Mouse (Mus musculus) heart, embryonic 10.5 days (tissue): ENCODE data around the gene C2cd4a. TPM values are rescaled to one million over a fixed set of nuclear protein-coding genes. Genes with fewer than 3 reads are reported as not detected.

Experiments used
- DNase-seq: peaks from one replicate; pipeline ENCODE4 v3.0.0-alpha.2; 2017; ENCODE audit warnings: low spot score
- H3K27ac ChIP-seq: fragments of 300-500 bp; sonication (generic); 2 replicates; pipeline ENCODE4 v1.5.1; 2016; ENCODE audit warnings: mild to moderate bottlenecking
- H3K27me3 ChIP-seq: fragments of 300-500 bp; sonication (generic); 2 replicates; pipeline ENCODE4 v1.6.1; 2016; ENCODE audit warnings: mild to moderate bottlenecking; ENCODE audit not compliant: poor library complexity, insufficient read depth, severe bottlenecking
- H3K36me3 ChIP-seq: fragments of 300-500 bp; sonication (generic); 2 replicates; pipeline ENCODE4 v1.6.1; 2016; ENCODE audit warnings: mild to moderate bottlenecking, moderate library complexity
- H3K4me1 ChIP-seq: fragments of 300-500 bp; sonication (generic); 2 replicates; pipeline ENCODE4 v1.6.1; 2016; ENCODE audit warnings: mild to moderate bottlenecking
- H3K4me3 ChIP-seq: fragments of 300-500 bp; sonication (generic); 2 replicates; pipeline ENCODE4 v1.5.1; 2016; ENCODE audit warnings: mild to moderate bottlenecking, moderate library complexity
- H3K9me3 ChIP-seq: fragments of 300-500 bp; sonication (generic); 2 replicates; pipeline ENCODE4 v1.6.1; 2016; ENCODE audit warnings: mild to moderate bottlenecking, moderate library complexity
- WGBS: fragments of 180-500 bp; shearing (Covaris S2); methylation state at CpG from one replicate; pipeline ENCODE4 v1.1.7; 2016; 5-methylcytosine and 5-hydroxymethylcytosine counted together
- polyA plus RNA-seq: library from polyadenylated mRNA; unstranded; fragments of >200 nt; fragmentation: Nextera tagmentation; extraction: Ambion mirVana; gene quantifications from 2 replicates; pipeline ENCODE4 v1.2.1, GENCODE M21; 2016

Gene C2cd4a
- polyA plus RNA-seq, 1 experiment from 2014 or later: 0.65 TPM

DNA sequence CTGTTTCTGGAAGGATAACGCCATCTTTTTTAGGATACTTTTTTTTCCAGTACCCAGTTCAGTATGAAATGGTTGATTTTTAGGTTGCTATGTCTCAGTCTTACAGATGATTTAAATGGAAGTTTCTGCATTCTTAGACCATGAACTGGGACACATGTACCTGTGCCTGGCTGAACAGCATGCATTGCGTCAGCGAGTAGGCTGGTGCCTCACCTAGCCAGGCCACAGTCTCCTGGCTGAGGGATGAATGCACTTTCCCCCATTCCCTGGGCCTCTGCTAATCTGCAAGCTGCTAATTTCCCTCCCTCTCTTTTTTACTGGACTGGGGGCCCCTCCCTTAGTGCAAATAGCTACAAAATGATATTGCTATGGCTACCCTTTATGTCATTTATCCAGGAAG is 17.7 kb upstream of the C2cd4a start:
- 95% methylated on average over 3 of the region's 3 CpGs for WGBS
- no peak for DNase-seq
- no peaks in the 10 kb centered on the region for H3K9me3 ChIP-seq

DNA sequence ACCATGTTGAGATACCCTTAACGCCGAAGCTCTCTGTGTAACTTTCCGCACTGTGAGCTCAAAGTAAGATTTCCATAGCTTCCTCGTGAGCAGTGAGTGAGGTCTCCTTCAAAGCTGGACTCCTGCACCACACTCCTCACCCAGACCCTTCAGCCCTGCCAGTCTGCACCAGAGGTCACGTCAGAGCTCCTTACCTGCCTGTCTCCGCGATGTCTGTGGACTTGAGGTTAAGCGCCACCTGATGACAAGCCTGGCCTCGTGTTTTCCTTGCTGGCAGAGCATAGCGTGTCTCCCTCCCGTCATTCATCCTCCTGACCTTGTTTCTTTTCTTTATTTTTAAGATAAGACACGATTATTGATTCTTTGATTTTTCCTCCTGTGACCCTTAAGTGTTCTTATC is 17.3 kb upstream of the C2cd4a start:
- H3K4me1 ChIP-seq: peaks cover 11% of the 10 kb centered on the region
- H3K27me3 ChIP-seq: no peaks in the 10 kb centered on the region
- H3K27ac ChIP-seq: no peak overlapping the region
- WGBS: 64% methylated on average over 12 of the region's 12 CpGs
- H3K36me3 ChIP-seq: peaks cover 9% of the 10 kb centered on the region; the same call in 1 of the 2 replicates
- H3K9me3 ChIP-seq: no peaks in the 10 kb centered on the region
- DNase-seq: no peak
- H3K4me3 ChIP-seq: no peak overlapping the region

More for the DNA sequence above, 17.7 kb upstream of the C2cd4a start:
- Histone ChIP-seq H3K27me3 (no peaks in the 10 kb centered on the region), H3K36me3 (peaks cover 12% of the 10 kb centered on the region; the same call in 1 of the 2 replicates), H3K27ac (no peak overlapping the region), H3K4me1 (peaks cover 11% of the 10 kb centered on the region), H3K4me3 (no peak overlapping the region)

DNA sequence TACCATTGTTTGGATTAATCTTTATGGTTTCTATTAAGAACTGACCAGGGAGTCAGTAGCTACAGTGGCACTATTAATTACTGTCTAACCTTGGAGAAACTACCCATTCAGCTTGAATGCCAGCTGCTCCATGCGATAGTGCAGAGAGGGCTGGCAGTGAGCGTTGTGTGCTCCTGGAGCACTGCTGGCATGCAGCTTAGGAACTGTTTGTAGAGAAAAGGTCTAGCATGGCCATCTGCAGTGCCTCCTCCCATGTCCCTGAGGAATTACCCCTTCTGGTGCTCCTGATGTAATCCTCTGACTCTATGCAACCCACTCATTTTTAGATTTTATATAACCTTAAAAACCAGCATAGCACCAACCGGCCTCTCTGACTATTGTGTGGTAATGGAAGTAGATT is 15.5 kb upstream of the C2cd4a start:
- H3K27me3 ChIP-seq: no peaks in the 10 kb centered on the region
- WGBS: 89% methylated on average over 3 of the region's 3 CpGs
- peaks cover 9% of the 10 kb centered on the region; the same call in 1 of the 2 replicates for H3K36me3 ChIP-seq
- H3K27ac ChIP-seq: no peak overlapping the region
- no peaks in the 10 kb centered on the region for H3K9me3 ChIP-seq
- no peak overlapping the region for H3K4me3 ChIP-seq
- no peak for DNase-seq
- peaks cover 11% of the 10 kb centered on the region for H3K4me1 ChIP-seq

DNA sequence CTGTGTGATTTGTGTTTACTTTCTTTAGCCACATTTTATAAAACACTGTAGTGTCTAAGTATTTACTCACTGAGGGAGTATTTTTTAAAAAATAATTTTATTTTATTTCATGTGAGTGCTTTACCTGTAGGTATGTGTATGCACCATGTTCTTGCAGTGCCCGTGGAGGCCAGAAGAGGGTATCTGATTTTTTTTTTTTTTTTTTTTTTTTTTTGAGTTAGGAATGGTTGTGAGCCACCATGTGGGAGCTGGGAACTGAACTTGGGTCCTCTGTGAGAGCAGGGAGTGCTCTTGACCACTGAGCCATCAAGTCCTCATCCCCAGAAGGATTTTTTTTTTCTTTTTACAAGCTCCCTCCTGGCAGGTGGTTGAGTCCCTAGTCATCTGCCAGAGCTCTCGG is 14.0 kb upstream of the C2cd4a start:
- no peak for DNase-seq
- H3K9me3 ChIP-seq: no peaks in the 10 kb centered on the region
- H3K4me1 ChIP-seq: peaks cover 12% of the 10 kb centered on the region
- no peak overlapping the region for H3K4me3 ChIP-seq
- peaks cover 9% of the 10 kb centered on the region; the same call in 1 of the 2 replicates for H3K36me3 ChIP-seq
- no peak overlapping the region for H3K27ac ChIP-seq
- no peaks in the 10 kb centered on the region for H3K27me3 ChIP-seq
- WGBS: 94% methylated on average over 2 of the region's 2 CpGs

DNA sequence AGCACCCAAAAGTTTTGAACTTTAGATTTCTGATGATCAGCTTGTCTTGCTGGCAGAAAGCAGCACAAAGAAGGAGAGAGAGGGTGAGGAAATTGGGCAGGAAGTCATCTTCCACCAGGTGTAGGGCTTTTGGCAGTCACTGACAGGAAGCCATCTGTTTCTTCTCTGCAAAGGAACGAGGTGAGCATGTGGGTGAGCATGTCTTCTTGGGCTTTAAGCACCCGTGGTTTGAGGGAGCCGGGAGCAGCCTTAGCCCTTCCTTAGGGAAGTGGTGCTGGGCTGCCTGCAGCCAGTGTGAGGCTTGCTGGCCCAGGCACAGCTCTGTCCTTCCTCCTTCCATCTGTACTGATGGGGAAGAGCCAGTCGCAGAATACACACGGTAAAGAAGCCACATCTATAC is 13.5 kb upstream of the C2cd4a start:
- H3K9me3 ChIP-seq: no peaks in the 10 kb centered on the region
- peaks cover 9% of the 10 kb centered on the region; the same call in 1 of the 2 replicates for H3K36me3 ChIP-seq
- H3K4me1 ChIP-seq: peaks cover 17% of the 10 kb centered on the region
- no peak overlapping the region for H3K4me3 ChIP-seq
- no peaks in the 10 kb centered on the region for H3K27me3 ChIP-seq
- whole genome bisulfite sequencing: 78% methylated on average over 5 of the region's 5 CpGs
- H3K27ac ChIP-seq: no peak overlapping the region
- no peak for DNase-seq

DNA sequence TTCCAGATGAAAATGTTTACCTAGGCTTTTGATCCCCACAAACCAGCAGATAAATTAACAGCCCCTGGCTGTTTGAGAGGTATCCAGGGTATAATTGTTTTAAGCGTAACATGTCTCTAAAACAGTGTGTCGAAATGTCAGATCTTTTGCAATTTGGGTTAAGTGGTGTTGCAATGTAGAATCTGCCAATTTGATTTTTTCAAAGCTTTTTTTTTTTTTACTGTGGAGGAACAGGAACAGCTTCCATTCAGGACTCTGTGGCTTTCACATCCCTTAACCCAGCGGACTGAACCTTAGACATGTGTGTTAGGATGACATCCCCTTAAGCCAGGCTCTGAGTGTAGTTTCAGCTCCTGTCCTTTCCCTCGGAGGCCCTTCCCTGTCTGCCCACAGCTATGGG is 12.9 kb upstream of the C2cd4a start:
- 86% methylated on average over 4 of the region's 4 CpGs for WGBS
- Histone ChIP-seq H3K27ac (no peak overlapping the region), H3K4me1 (peaks cover 18% of the 10 kb centered on the region), H3K27me3 (no peaks in the 10 kb centered on the region), H3K9me3 (no peaks in the 10 kb centered on the region), H3K36me3 (peaks cover 9% of the 10 kb centered on the region; the same call in 1 of the 2 replicates), H3K4me3 (no peak overlapping the region)
- DNase-seq: no peak

DNA sequence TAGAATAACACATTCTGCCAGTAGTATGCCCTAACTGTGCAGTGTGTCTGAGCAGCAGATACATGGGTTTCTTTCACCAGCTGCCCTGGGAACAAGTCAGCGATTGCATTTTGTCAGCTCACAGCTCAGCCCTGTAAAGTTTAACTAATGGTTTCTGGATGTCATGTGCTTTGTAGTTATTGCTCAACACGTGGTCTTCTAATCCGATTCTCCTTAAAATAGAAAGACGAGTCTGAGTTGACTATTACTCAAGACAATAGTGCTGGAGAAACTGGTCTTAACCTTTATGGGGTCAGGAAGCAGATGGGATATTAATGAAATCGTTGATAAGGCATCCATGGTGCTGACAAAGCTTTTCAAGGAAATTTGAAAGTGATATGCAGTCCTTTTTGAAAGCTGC is 10.7 kb upstream of the C2cd4a start:
- Histone ChIP-seq H3K36me3 (peaks cover 9% of the 10 kb centered on the region; the same call in 1 of the 2 replicates), H3K9me3 (no peaks in the 10 kb centered on the region), H3K4me3 (no peak overlapping the region), H3K4me1 (peaks cover 11% of the 10 kb centered on the region), H3K27ac (no peak overlapping the region), H3K27me3 (no peaks in the 10 kb centered on the region)
- WGBS: 70% methylated on average over 5 of the region's 5 CpGs
- DNase-seq: no peak

DNA sequence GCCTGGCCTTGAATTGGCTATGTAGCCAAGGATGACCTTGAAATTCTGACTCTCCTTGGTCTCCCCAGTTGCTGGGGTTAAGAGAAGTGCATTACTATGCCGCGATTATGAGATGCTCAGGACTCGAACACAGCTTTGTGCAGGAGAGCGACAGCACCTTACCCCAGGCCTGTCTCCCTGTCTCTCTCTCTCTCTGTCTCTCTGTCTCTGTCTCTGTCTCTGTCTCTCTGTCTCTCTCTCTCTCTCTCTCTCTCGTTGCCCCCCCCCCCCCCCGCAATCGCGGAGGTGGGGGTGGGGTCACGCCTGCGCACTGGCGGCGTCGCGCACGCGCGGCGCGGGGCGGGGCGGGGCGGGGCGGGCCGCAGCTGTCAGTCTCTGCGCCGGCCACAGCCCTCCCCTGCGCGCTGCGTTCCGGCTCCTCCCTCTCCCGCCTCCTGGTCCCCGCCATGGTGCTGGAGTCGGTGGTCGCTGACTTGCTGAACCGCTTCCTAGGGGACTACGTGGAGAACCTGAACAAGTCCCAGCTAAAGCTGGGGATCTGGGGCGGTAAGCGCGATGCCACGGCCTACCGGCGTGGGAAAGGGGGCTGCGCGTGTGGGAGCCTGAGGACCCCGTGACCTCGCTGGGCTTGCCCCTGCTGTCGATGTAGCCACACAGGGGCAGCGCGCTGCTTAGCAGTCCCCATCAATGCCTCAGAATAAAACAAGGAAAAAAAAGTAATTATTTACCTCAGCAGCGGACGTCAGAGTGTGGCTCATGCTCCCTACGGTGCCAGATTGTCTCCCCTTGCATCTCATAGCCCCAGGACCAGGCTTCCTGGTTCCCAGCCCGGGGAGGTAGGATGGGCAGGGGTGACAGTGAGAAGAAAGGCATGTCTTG is 8.1 kb upstream of the C2cd4a start, which contains the start of gene Vps13c:
TSS of gene Vps13c (plus strand) at position 416 of the 879 bp plus-strand sequence.
- H3K36me3 ChIP-seq: no peaks in the 10 kb centered on the region
- H3K27ac ChIP-seq: peak within 1 kb of the TSS; percentile 89
- H3K27me3 ChIP-seq: no peaks in the 10 kb centered on the region
- H3K9me3 ChIP-seq: no peaks in the 10 kb centered on the region
- under 1% methylated on average over 41 of the region's 53 CpGs for WGBS
- peak; percentile 93 for DNase-seq
- peak within 1 kb of the TSS; percentile 75 for H3K4me3 ChIP-seq
- peaks cover 7% of the 10 kb centered on the region for H3K4me1 ChIP-seq

DNA sequence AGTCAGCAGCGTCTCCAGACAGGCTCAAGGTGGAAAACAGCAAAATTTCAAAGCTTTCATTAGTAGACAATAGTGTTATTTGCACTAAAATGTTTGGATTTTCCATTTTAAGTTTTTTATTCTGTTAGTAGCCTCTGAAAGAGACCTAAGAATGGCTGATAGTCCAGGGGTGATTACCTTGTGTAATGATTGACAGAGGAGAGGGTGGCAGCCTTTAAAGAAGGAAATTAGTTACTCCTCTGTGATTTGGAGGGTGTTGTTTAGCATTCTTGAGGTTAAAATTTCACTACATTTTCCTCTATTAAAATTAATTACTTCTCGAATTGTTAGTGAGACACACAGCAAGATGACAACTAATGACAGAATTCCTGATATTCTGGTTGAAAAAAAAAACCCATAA is 5.2 kb upstream of the C2cd4a start:
- 71% methylated on average over 2 of the region's 2 CpGs for WGBS
- Histone ChIP-seq H3K9me3 (0 out of 2 replicates have a peak, but pooled peaks cover 3% of the 10 kb centered on the region), H3K4me1 (peaks cover 8% of the 10 kb centered on the region)

DNA sequence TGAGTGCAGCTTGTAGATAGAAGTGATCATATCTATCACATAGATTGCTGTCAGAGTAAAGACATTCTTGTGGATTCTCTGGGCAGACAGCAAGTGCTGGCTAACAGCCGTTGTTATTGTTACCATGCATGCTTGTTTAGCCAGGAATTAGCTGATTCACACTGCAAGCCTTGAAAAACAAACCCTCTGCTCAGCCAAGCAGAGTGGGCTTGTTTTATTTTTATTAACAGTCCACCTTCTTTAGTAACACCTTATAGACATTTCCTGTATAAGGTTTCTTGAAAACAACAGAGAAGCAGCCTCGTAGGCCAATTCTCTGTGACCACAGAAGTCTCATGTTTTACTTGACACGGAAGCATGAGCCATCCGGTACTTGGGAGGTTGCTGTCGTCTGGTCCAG is 2.4 kb upstream of the C2cd4a start:
- 87% methylated on average over 5 of the region's 5 CpGs for WGBS
- H3K36me3 ChIP-seq: no peaks in the 10 kb centered on the region
- H3K4me1 ChIP-seq: peaks cover 20% of the 10 kb centered on the region
- H3K9me3 ChIP-seq: 0 out of 2 replicates have a peak, but pooled peaks cover 3% of the 10 kb centered on the region
- no peak for DNase-seq
- no peak overlapping the region for H3K4me3 ChIP-seq
- peaks cover 40% of the 10 kb centered on the region for H3K27me3 ChIP-seq
- H3K27ac ChIP-seq: no peak overlapping the region

More for the DNA sequence above, 5.2 kb upstream of the C2cd4a start:
- peaks cover 12% of the 10 kb centered on the region for H3K27me3 ChIP-seq
- no peak overlapping the region for H3K27ac ChIP-seq
- H3K36me3 ChIP-seq: no peaks in the 10 kb centered on the region
- no peak for DNase-seq
- no peak overlapping the region for H3K4me3 ChIP-seq

DNA sequence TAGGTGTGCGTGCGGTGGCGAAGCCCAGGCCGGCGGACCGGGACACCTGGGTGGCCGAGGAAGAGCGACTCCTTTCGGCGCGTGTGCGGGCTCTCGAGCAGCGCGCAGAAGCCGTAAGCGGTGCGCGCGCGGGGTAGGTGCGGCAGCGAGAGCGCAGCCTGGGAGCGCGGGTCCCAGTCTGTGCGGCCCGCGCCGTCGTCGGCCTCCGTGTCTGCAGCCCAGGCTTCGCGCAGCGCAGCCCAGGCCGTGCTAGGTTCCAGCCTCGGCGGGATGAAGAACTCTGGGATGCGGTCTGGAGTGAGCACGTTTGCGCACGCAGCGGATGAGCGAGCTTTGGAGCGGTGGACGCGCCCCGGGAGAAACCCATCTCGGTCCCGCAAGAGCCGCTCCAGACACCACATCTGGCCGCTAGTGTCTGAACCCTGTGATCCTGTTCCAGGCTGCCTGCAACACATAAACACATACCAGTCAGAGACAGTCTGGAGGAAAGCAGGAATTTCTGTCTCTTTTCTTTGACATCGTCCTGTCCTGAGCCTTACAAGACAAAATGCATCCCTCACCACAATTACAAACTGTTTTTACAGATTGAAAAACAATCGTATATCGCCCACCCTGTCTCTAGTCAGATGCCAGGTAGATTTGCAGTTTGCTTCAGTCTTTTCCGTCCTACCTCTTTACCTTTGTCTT is 628 bp downstream of the C2cd4a start:
- Histone ChIP-seq H3K27me3 (peaks cover 47% of the 10 kb centered on the region), H3K4me1 (peaks cover 20% of the 10 kb centered on the region), H3K36me3 (no peaks in the 10 kb centered on the region), H3K4me3 (peak overlapping the region; percentile 71), H3K27ac (peak overlapping the region; percentile 84), H3K9me3 (0 out of 2 replicates have a peak, but pooled peaks cover 3% of the 10 kb centered on the region)
- WGBS: under 1% methylated on average over 55 of the region's 57 CpGs
- no peak for DNase-seq

DNA sequence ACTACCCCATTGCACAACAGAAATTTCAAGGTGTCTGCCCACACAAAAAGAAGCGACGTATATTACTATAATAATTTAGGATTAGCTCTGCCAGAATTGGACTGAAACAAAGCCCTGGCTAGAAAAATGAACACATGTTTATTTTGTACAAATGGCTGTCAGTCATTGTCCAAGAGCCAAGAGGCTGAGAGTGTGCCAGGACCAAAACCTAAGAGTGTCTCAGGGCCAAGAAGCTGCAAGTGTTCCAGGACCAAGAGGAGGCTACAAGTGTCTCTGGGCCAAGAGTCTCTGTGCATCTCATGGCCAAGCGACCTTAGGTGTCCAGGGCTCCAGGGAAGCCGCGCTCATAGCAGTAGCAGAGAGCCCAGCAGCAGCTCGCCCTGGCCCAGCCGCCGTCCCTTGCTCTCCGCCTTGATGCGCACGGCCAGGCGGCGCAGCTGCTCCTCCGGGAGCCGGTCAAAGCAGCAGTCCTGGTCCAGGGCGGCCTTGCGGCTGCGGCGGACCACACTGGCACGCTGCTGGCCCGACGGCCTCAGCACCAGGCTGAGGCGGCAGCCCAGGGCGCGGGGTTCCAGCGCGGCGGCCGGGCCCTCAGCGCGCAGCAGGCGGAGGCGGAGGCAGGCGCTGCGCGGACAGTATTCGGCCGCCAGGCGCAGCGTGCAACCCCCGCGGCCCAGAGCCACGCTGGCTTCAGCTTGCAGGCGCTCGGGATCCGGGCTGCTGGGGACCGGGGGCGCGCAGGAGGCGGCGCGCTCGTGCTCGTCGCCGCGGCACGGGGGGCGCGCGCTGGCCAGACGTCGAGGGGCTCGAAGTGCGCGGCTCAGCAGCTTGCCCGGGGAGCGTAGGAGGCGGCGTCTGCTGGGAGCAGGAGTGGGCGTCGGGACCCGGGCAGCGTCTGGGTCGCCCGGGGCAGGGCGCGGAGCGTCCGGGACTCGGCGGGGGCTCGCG is 1.4 kb downstream of the C2cd4a start:
- Histone ChIP-seq H3K36me3 (no peaks in the 10 kb centered on the region), H3K27ac (peak overlapping the region; percentile 84), H3K4me1 (peaks cover 20% of the 10 kb centered on the region), H3K4me3 (peak overlapping the region; percentile 71), H3K9me3 (0 out of 2 replicates have a peak, but pooled peaks cover 3% of the 10 kb centered on the region), H3K27me3 (peaks cover 47% of the 10 kb centered on the region)
- no peak for DNase-seq
- WGBS: 3% methylated on average over 79 of the region's 84 CpGs
